Mouse (Mus musculus): ENCODE measurements around the gene Smndc1. TPM values are rescaled to one million over a fixed set of nuclear protein-coding genes. Genes with fewer than 3 reads are reported as not detected.

Smndc1 gene
- polyA plus RNA-seq, 1 experiment from 2014 or later = 33.0 TPM

DNA sequence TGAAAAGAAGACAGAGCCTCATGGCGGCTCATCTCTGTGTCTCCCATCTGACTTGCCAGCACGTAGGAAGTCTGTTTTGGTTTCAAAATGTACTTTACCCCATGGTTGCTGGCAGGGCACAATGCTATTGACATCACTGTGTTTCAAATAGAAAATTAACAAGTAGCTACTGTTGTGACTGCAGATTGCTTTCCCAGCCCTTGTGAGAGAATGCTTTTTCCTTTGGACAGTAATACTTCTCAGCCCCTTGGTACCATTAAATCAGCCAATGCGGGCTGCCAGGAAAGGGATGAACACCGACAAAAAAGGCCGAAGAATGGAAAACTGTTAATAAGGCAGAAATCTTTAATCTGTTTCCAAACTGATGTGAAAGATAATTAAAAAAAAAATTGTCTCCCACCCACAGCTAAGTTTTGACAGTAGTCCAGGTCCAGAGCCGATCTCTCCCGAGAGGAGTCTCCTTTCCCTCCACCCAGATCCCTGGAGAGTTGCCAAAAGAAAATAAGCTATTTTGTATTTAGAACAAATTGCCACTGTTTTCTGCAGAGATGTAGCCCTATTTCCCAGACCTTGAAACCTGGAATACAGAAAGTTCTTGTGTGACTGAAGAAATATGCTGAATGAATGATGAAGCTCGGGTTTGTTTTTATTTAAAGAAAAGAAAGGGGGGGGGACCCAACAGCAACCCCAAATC is 30.0 kb downstream of the Smndc1 start:
- Histone ChIP-seq H3K27ac (ENCODE audit: poor library complexity, severe bottlenecking) (no peak overlapping the region), H3K4me2 (no peak overlapping the region), H3K4me3 (no peak overlapping the region), H3K9me3 (replicated peaks) (no peaks in the 10 kb centered on the region), H3K36me3 (peaks cover 3% of the 10 kb centered on the region; the same call in 1 of the 2 replicates), H3K4me1 (replicated peaks) (peaks cover 35% of the 10 kb centered on the region), H3K9ac (no peak overlapping the region), H3K27me3 (replicated peaks) (no peaks in the 10 kb centered on the region)
- WGBS = 64% methylated on average over 8 of the region's 8 CpGs
- no peak for ATAC-seq (ENCODE audit: insufficient number of reproducible peaks, low FRiP score)

DNA sequence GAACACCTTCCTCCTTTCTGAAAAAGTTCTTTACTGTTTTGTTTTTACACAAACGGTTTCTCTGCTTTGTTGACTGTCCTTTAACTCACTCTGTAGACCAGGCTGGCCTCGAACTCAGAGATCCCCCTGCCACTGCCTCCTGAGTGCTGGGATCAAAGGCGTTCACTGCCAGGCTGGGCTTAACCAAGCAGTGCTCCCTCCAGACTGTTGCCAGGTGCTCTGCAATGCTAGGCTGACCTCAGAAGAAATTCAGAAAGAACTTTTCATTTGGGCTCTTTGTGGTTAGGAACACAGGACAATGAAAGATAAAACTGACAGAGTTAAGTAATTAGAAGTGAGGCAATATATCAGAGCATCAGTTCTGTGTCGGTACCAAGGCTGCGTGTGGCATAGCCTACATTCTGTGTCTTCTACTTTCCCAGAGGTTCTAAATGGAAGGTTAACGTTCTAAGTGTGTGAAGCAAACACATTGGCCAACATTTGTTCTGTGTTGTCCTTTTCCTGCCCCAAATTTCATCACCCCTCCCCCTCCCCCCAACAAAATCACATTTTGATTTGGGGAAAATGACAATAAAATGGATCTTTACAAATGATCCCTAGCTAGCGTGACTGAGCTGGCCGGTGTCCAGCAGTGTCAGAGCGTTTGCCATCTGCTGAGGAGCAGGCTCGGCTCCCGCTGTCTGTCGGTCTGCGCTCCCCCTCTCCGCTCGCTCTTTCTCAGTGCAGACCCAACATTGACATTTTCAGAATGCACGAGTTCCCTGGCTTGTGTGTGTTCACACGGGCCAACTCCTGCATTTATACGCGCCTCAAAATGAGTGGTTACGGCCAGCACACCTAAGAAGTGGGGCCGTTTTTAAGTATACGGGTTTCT is 31.0 kb downstream of the Smndc1 start:
- no peak overlapping the region for H3K9ac ChIP-seq
- no peaks in the 10 kb centered on the region for H3K9me3 ChIP-seq (replicated peaks)
- ATAC-seq (ENCODE audit: insufficient number of reproducible peaks, low FRiP score) = no peak
- H3K4me3 ChIP-seq = no peak overlapping the region
- no peak overlapping the region for H3K4me2 ChIP-seq
- no peak overlapping the region for H3K27ac ChIP-seq (ENCODE audit: poor library complexity, severe bottlenecking)
- H3K27me3 ChIP-seq (replicated peaks) = no peaks in the 10 kb centered on the region
- peaks cover 26% of the 10 kb centered on the region for H3K4me1 ChIP-seq (replicated peaks)
- peaks cover 3% of the 10 kb centered on the region; the same call in 1 of the 2 replicates for H3K36me3 ChIP-seq
- WGBS = 68% methylated on average over 22 of the region's 22 CpGs

DNA sequence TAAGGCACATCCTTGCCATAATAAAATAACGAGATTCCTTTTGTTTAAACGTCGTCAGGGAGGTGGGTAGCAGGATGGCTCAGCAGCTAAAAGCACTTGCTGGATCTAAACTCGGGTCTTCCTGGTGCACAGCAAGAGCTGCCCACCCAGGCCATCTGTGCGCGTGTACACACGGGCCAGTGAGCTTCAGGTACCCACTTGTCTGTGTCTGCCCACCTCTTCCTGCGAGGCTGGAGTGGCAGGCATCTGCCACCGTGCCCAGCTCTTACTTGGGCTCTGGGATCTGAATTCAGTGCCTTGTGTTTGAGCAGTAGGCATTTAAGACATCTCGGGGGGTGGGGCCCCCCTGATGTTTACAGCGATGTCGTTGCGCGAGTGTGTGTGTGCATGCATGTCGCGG is 35.3 kb downstream of the Smndc1 start:
- H3K27me3 ChIP-seq (replicated peaks) = no peaks in the 10 kb centered on the region
- H3K27ac ChIP-seq (ENCODE audit: poor library complexity, severe bottlenecking) = no peak overlapping the region
- H3K9ac ChIP-seq = no peak overlapping the region
- ATAC-seq (ENCODE audit: insufficient number of reproducible peaks, low FRiP score) = no peak
- no peak overlapping the region for H3K4me3 ChIP-seq
- no peak overlapping the region for H3K4me2 ChIP-seq
- H3K36me3 ChIP-seq = peaks cover 14% of the 10 kb centered on the region
- peaks cover 11% of the 10 kb centered on the region for H3K4me1 ChIP-seq (replicated peaks)
- WGBS = 89% methylated on average over 16 of the region's 16 CpGs
- H3K9me3 ChIP-seq (replicated peaks) = no peaks in the 10 kb centered on the region

DNA sequence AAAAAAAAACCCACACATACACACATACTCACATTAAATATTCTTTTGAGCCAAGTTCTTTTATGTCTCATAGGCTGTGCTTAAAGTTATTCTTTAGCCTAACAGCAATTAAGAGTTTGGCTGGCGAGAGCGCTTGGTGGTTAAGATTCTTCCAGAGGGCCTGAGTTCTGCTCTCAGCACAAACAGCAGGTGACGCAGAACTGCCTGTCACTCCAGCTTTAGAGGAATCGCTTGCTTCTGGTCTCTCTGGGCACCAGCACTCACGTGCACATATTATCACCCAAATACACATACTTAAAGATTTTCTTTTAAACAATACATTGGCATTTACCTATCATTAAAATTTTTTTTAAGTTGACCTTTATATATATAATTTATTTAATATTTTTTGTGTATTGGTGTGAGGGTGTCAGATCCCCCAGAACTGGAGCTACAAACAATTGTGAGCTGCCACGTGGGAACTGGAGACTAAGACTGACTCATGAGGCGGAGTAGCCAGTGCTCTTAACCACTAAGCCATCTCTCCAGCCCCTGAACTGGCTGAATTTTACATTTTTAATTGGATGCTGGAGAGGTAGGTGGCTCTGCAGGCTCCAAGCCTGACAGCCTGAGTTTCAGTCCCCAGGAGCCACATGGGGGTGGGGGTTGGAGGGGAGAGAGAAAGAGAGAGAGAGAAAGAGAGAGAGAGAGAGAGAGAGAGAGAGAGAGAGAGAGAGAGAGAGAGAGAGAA is 35.9 kb downstream of the Smndc1 start:
- Histone ChIP-seq H3K27ac (ENCODE audit: poor library complexity, severe bottlenecking) (no peak overlapping the region), H3K4me3 (no peak overlapping the region), H3K36me3 (peaks cover 14% of the 10 kb centered on the region), H3K9ac (no peak overlapping the region), H3K4me1 (replicated peaks) (peaks cover 4% of the 10 kb centered on the region; the same call in 1 of the 2 replicates), H3K4me2 (no peak overlapping the region), H3K9me3 (replicated peaks) (no peaks in the 10 kb centered on the region), H3K27me3 (replicated peaks) (no peaks in the 10 kb centered on the region)
- WGBS = 83% methylated on average over 7 of the region's 7 CpGs
- ATAC-seq (ENCODE audit: insufficient number of reproducible peaks, low FRiP score) = no peak

DNA sequence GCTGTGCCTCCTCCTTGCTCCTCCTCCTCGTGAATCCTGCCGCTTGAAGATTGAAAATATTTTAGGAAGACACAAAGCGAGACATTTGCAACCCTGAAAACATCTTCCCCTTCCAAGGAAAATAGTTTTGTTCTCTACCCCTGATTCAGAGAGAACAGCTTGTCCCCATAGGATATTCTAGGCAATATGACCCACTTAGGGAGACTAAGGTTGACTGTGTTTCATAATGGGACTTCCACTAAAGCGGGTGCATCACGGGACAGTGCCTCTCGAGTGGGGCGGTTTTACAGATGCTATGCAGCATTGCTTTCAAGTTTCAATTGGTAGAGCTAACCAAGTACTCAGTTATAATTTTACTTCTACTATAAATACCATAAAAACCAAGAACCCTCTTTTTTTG is 36.5 kb downstream of the Smndc1 start:
- no peaks in the 10 kb centered on the region for H3K27me3 ChIP-seq (replicated peaks)
- no peak overlapping the region for H3K9ac ChIP-seq
- H3K36me3 ChIP-seq = peaks cover 14% of the 10 kb centered on the region
- WGBS = 92% methylated on average over 7 of the region's 7 CpGs
- H3K27ac ChIP-seq (ENCODE audit: poor library complexity, severe bottlenecking) = no peak overlapping the region
- ATAC-seq (ENCODE audit: insufficient number of reproducible peaks, low FRiP score) = no peak
- H3K4me1 ChIP-seq (replicated peaks) = no peaks in the 10 kb centered on the region
- no peak overlapping the region for H3K4me2 ChIP-seq
- H3K4me3 ChIP-seq = no peak overlapping the region
- H3K9me3 ChIP-seq (replicated peaks) = no peaks in the 10 kb centered on the region

DNA sequence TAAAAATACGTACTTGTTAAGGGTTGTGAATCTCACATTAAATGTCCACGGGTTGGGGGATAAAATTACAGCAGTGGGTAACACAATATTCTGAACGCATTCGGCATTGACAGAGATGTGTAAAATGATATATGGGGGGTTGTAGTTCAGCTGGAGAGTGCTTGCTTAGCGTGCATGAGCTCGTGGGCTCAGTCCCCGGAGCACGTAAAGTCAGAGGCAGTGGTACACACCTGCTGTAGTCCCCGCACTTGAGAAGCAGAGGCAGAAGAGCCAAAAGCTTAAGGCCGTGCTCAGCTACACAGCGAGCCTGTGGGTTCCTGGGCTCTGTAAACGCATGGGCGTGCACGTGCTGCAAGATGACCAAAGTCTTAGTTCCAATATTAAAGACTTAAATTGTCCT is 44.6 kb downstream of the Smndc1 start:
- Histone ChIP-seq H3K9ac (no peak overlapping the region), H3K9me3 (replicated peaks) (no peaks in the 10 kb centered on the region), H3K36me3 (peaks cover 8% of the 10 kb centered on the region), H3K4me1 (replicated peaks) (peaks cover 13% of the 10 kb centered on the region), H3K27me3 (replicated peaks) (no peaks in the 10 kb centered on the region), H3K4me2 (no peak overlapping the region), H3K4me3 (no peak overlapping the region), H3K27ac (ENCODE audit: poor library complexity, severe bottlenecking) (no peak overlapping the region)
- no peak for ATAC-seq (ENCODE audit: insufficient number of reproducible peaks, low FRiP score)
- 90% methylated on average over 14 of the region's 14 CpGs for WGBS

DNA sequence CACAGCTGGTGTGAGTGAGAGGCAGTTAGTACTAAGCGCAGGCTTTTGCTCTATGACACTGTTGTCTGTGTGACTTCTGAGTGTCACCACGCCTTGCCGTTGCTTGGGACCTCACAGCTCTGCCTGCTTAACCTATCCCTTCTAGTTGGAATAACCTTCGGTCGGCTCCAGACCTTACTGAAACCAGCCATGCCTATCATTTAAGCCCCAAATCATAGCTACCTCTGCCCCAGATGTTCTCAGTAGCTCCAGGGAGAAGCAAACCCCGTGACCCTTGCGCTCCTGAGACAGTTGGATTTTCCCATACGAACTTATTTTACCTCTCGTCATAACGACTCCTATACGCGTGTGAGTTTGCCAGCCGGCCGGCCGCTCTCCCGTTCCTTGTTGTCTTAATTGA is 46.3 kb downstream of the Smndc1 start:
- no peaks in the 10 kb centered on the region for H3K27me3 ChIP-seq (replicated peaks)
- H3K4me2 ChIP-seq = no peak overlapping the region
- no peak for ATAC-seq (ENCODE audit: insufficient number of reproducible peaks, low FRiP score)
- H3K4me1 ChIP-seq (replicated peaks) = peaks cover 21% of the 10 kb centered on the region
- 91% methylated on average over 16 of the region's 16 CpGs for WGBS
- H3K27ac ChIP-seq (ENCODE audit: poor library complexity, severe bottlenecking) = no peak overlapping the region
- H3K36me3 ChIP-seq = peaks cover 8% of the 10 kb centered on the region; the same call in 1 of the 2 replicates
- no peak overlapping the region for H3K4me3 ChIP-seq
- no peak overlapping the region for H3K9ac ChIP-seq
- no peaks in the 10 kb centered on the region for H3K9me3 ChIP-seq (replicated peaks)

DNA sequence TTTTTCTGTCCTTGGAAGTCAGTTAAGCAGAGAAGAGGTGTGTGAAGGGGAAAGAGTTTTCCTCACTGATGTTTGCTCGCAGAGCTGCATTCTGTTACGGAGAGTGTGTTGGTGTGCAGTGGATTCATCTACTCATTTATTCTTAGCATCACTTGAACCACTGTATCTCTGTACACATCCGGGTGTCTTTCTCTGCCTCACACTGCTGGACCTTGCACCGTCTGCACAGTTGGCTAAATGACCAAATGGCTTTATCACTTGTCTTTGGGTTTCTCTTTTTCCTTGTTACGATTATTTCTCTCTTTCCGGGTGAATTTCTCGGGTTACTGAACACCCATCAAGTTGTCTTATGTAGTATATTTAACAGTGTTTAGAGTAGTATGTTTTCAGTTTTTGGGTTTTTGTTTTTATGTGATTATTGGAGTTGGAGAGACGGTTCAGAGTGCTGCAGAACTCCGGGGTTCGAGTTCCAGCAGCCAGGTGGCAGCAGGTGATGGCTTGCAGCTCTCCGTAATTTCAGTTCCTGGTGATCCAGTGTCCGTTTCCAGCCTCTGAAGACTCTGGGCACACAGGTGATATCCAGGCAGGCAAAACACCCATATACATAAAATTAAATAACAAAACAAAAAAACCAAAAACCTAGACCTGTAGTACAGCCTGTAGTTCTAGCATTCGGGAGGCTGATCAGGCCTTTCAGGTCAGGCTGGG is 47.0 kb downstream of the Smndc1 start:
- H3K36me3 ChIP-seq = peaks cover 8% of the 10 kb centered on the region; the same call in 1 of the 2 replicates
- H3K4me3 ChIP-seq = no peak overlapping the region
- no peak overlapping the region for H3K9ac ChIP-seq
- H3K27me3 ChIP-seq (replicated peaks) = no peaks in the 10 kb centered on the region
- no peaks in the 10 kb centered on the region for H3K9me3 ChIP-seq (replicated peaks)
- 85% methylated on average over 13 of the region's 13 CpGs for WGBS
- H3K27ac ChIP-seq (ENCODE audit: poor library complexity, severe bottlenecking) = no peak overlapping the region
- no peak for ATAC-seq (ENCODE audit: insufficient number of reproducible peaks, low FRiP score)
- H3K4me2 ChIP-seq = no peak overlapping the region
- peaks cover 20% of the 10 kb centered on the region for H3K4me1 ChIP-seq (replicated peaks)

DNA sequence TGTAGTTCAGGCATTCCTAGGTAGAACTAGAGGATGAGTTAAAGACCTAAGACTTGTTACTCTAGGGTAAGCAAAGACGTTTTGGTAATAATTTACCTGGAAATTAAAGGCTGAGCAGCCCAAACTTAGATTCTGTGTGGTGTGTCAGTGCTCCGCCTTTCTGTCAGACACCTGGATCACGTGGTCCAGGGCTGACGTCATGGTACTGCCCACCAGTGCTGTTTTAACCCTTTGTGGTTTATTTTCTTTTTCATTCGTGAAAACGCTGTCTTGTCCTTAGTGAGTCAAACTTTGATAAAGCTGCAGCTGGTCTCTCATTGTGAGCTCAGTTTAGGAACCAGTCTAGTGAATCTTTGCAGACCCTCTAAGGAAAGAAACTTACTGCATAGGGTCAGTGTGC is 50.0 kb downstream of the Smndc1 start:
- H3K36me3 ChIP-seq = peaks cover 14% of the 10 kb centered on the region
- 13% methylated on average over 6 of the region's 6 CpGs for WGBS
- H3K9me3 ChIP-seq (replicated peaks) = no peaks in the 10 kb centered on the region
- no peak overlapping the region for H3K4me3 ChIP-seq
- no peak for ATAC-seq (ENCODE audit: insufficient number of reproducible peaks, low FRiP score)
- peaks cover 14% of the 10 kb centered on the region for H3K4me1 ChIP-seq (replicated peaks)
- H3K9ac ChIP-seq = no peak overlapping the region
- no peak overlapping the region for H3K4me2 ChIP-seq
- no peaks in the 10 kb centered on the region for H3K27me3 ChIP-seq (replicated peaks)
- H3K27ac ChIP-seq (ENCODE audit: poor library complexity, severe bottlenecking) = no peak overlapping the region

DNA sequence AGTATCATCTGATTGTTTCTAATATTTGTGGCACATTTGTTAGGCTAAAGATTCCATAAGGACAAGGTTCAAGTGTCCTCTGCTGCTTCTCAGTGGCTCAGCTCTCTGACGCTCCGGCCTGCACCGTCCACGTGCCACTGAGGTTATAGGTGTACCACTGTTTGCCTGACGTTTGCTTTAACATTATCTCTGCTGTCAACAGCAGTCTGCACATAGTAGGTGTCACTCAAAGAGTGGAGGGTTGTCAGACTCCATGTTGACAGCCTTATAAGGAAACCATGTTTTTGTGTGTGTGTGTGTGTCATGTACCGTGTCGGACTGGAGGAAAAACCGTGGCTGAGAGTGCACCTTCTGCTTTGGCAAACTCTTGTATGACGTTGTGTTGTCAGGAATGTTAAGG is 55.1 kb downstream of the Smndc1 start:
- Histone ChIP-seq H3K27me3 (replicated peaks) (no peaks in the 10 kb centered on the region), H3K4me2 (no peak overlapping the region), H3K27ac (ENCODE audit: poor library complexity, severe bottlenecking) (no peak overlapping the region), H3K4me1 (replicated peaks) (peaks cover 19% of the 10 kb centered on the region), H3K9ac (no peak overlapping the region), H3K9me3 (replicated peaks) (no peaks in the 10 kb centered on the region; the same call in 1 of the 2 replicates), H3K36me3 (peaks cover 45% of the 10 kb centered on the region), H3K4me3 (no peak overlapping the region)
- 64% methylated on average over 9 of the region's 9 CpGs for WGBS
- no peak for ATAC-seq (ENCODE audit: insufficient number of reproducible peaks, low FRiP score)
